Mouse (Mus musculus) liver, adult 2 months (tissue): Measurements from ENCODE around the gene Ednrb. TPM values are rescaled to one million over a fixed set of nuclear protein-coding genes. Genes with fewer than 3 reads are reported as not detected.
A peak's percentile ranks its signal among the peaks of the same experiment; 100 is the strongest.

Source experiments
- DNase-seq: peaks from one replicate; pipeline ENCODE4 v3.0.0-alpha.2; 2011; ENCODE audit warnings: low read depth, low spot score; ENCODE audit errors: extremely low read depth
- H3K27ac ChIP-seq: fragments of 200-500 bp; replicated peaks from 2 replicates; pipeline ENCODE4 v1.5.1; 2012; ENCODE audit warnings: low read depth, mild to moderate bottlenecking, control low read depth, inconsistent platforms, low read length; ENCODE audit not compliant: insufficient read depth
- H3K27me3 ChIP-seq: fragments of 200-500 bp; 2 replicates; pipeline ENCODE4 v1.6.1; 2012; ENCODE audit warnings: mild to moderate bottlenecking, moderate library complexity, low read length, inconsistent platforms; ENCODE audit not compliant: control insufficient read depth, insufficient read depth
- H3K36me3 ChIP-seq: fragments of 200-500 bp; 2 replicates; pipeline ENCODE4 v1.6.1; 2012; ENCODE audit warnings: low read length, inconsistent platforms; ENCODE audit not compliant: control insufficient read depth, insufficient read depth
- H3K4me1 ChIP-seq: fragments of 200-500 bp; 2 replicates; pipeline ENCODE4 v1.6.1; 2011; ENCODE audit warnings: low read length; ENCODE audit not compliant: control insufficient read depth, insufficient read depth
- H3K4me3 ChIP-seq: fragments of 200-500 bp; 2 replicates; pipeline ENCODE4 v1.5.1; 2011; ENCODE audit warnings: low read depth, mild to moderate bottlenecking, control low read depth, low read length, moderate library complexity; ENCODE audit not compliant: insufficient read depth
- H3K79me2 ChIP-seq: fragments of 200-500 bp; 2 replicates; pipeline ENCODE4 v1.6.1; 2012; ENCODE audit warnings: inconsistent platforms, mild to moderate bottlenecking, low read length, moderate library complexity; ENCODE audit not compliant: control insufficient read depth, insufficient read depth
- H3K9ac ChIP-seq: fragments of 200-500 bp; 2 replicates; pipeline ENCODE4 v1.6.1; 2012; ENCODE audit warnings: low read depth, mild to moderate bottlenecking, control low read depth, inconsistent platforms, low read length
- CTCF ChIP-seq: fragments of 200-500 bp; IDR thresholded peaks from 2 replicates; pipeline ENCODE4 v1.5.1; 2011; ENCODE audit warnings: low read depth, low read length, control low read depth
- POLR2A ChIP-seq: fragments of 200-500 bp; IDR thresholded peaks from 2 replicates; pipeline ENCODE4 v1.6.1; 2011; ENCODE audit warnings: low read length, control low read depth; ENCODE audit not compliant: insufficient read depth; ENCODE audit errors: extremely low read depth
- WGBS: fragments of 180-500 bp; shearing (Covaris S2); methylation state at CpG from one replicate; pipeline ENCODE4 v1.1.7; 2018; 5-methylcytosine and 5-hydroxymethylcytosine counted together
- polyA plus RNA-seq: library from polyadenylated mRNA; depleted of rRNA; stranded (reverse); fragments of >200 nt; gene quantifications from 2 replicates; pipeline ENCODE4 v1.2.3, GENCODE M21; 2012
- total RNA-seq: library from RNA; depleted of rRNA; stranded (reverse); fragments of >200 nt; gene quantifications from 2 replicates; pipeline ENCODE4 v1.2.3, GENCODE M21; 2014

Gene Ednrb
- total and polyA plus RNA-seq, 2 experiments: 2.8 to 12.0 TPM

DNA sequence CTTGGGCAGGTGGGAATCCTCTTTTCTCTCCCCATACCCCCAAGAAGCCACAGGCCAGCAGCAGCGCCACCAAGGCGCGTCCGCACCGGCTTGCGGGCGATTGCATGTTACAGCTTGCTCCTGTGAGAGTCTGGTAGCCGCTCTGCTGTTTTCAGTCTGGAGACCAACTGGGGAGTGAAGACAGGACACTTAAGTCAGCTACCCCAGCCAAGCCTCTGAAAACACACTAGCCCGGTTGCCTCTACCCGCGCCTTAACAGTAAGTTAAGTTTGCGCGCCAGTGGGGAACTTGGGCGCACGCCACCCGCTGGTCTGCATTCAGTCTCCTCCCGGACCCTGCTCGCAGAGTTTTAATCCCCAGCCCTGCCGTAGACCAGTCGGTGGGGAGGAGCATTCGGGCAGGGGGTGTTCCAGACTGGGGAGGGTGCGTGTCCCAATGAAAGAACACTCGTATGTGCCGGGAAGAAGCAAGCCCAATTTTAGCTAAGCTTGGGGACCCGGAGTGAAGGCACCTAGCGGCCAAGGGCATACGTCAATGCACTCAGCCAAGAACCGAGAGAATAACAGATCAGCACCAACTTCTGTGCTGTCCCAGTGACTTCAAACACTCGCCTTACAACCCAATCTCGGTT, 716 bp downstream of the Ednrb start:
- no peak for TF ChIP-seq POLR2A
- no peak for TF ChIP-seq CTCF
- peak; percentile 6 for DNase-seq
- Histone ChIP-seq H3K36me3 (no peaks in the 10 kb centered on the region), H3K27me3 (no peaks in the 10 kb centered on the region), H3K4me3 (peak overlapping the region; percentile 51), H3K4me1 (no peaks in the 10 kb centered on the region), H3K27ac (peak overlapping the region; percentile 44), H3K79me2 (no peaks in the 10 kb centered on the region), H3K9ac (peak overlapping the region; percentile 68)
- under 1% methylated on average over 30 of the region's 30 CpGs for WGBS

DNA sequence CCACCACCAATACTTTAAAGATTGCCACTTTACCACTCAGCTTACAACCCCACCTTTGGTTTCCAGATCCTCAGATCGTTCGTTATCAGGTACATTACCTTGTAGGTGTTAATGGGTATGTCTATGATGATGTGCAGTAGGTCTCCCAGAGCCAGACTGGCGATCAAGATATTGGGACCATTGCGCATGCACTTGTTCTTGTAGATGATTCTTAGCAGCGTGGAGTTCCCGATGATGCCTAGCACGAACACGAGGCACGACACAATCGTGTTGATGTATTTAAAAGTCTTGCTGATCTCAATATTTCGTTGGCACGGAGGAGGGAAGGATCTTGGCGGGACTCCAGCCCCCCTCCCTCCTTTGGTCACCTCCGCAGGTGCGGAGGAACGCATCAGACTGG, 1.3 kb downstream of the Ednrb start:
- 10% methylated on average over 16 of the region's 16 CpGs for WGBS
- TF ChIP-seq CTCF (no peak), POLR2A (no peak)
- Histone ChIP-seq H3K36me3 (no peaks in the 10 kb centered on the region), H3K27me3 (no peaks in the 10 kb centered on the region), H3K4me1 (no peaks in the 10 kb centered on the region), H3K9ac (peak overlapping the region; percentile 57; the same call in 1 of the 2 replicates), H3K4me3 (peak overlapping the region; percentile 51), H3K27ac (peak overlapping the region; percentile 44), H3K79me2 (no peaks in the 10 kb centered on the region)
- no peak for DNase-seq

DNA sequence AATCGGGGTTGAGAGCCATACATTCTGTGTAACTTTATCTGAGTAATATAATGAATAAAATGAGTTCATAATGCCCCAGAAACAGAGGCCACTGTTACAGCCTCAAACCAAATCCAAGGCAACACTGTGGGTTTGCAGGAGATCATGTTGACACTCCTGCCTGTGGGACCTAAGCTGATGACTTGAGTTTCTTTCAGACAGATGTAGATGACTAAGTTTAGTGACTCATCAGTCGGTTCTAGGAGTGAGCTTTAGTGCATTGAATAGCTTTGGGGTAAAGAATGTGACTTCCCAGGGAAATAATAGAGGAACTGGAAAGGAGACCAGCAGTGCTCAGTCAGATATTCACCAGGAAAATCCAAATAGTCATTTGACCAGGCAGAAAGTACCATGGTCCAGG, 3.8 kb downstream of the Ednrb start:
- TF ChIP-seq CTCF (no peak), POLR2A (no peak)
- Histone ChIP-seq H3K79me2 (no peaks in the 10 kb centered on the region), H3K4me1 (no peaks in the 10 kb centered on the region), H3K27ac (no peak overlapping the region), H3K36me3 (no peaks in the 10 kb centered on the region), H3K27me3 (no peaks in the 10 kb centered on the region), H3K4me3 (0 out of 2 replicates have a peak overlapping the region, but pooled peaks have one; percentile 11), H3K9ac (no peak overlapping the region)
- DNase-seq: no peak
- WGBS: 73% methylated on average over 2 of the region's 2 CpGs

DNA sequence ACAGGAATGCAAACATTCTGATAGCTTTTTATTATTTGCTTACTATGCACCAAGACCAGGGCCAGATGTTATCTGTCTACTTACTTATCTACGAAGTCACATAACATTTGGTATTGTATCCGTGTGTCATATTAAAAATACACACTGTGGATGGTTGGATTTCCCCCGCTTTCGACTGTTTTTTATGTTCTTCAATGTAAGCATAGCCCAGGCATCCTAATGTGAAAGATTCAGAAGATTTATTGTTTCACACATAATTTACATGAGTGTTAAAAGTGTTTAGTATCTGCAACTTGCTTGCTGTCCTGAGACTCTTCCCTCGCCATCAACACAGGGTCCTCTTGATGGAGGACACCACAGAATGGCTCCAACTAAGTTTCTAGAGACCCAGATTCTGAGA, 5.3 kb downstream of the Ednrb start:
- H3K79me2 ChIP-seq: no peaks in the 10 kb centered on the region
- no peak overlapping the region for H3K4me3 ChIP-seq
- no peaks in the 10 kb centered on the region for H3K4me1 ChIP-seq
- no peak overlapping the region for H3K9ac ChIP-seq
- DNase-seq: no peak
- no peaks in the 10 kb centered on the region for H3K36me3 ChIP-seq
- WGBS: 77% methylated on average over 5 of the region's 5 CpGs
- TF ChIP-seq POLR2A: no peak
- no peak for TF ChIP-seq CTCF
- no peaks in the 10 kb centered on the region for H3K27me3 ChIP-seq
- H3K27ac ChIP-seq: no peak overlapping the region

DNA sequence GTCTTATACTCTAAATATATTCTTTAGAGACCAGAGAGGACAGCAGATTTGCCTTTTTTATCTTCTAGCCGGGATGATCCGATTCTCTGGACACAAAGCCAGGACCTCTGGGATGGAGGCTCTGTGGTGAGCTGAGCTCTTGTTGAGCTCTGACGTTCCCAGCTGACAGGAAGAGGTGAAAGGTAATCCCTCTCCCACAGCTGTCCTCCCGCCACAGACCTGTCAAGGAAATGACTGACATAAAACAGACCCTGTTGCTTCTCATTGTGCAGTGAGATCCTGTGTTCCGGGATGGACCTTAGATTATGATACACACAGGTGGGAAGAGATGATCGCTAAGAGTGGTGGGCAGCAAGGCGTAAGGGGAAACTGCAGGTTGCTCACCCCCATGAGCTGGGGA, 9.6 kb downstream of the Ednrb start:
- Histone ChIP-seq H3K27me3 (no peaks in the 10 kb centered on the region), H3K79me2 (no peaks in the 10 kb centered on the region), H3K4me1 (no peaks in the 10 kb centered on the region; the same call in 1 of the 2 replicates), H3K36me3 (no peaks in the 10 kb centered on the region), H3K27ac (no peak overlapping the region), H3K9ac (no peak overlapping the region), H3K4me3 (no peak overlapping the region)
- 45% methylated on average over 7 of the region's 7 CpGs for WGBS
- no peak for DNase-seq
- no peak for TF ChIP-seq POLR2A
- TF ChIP-seq CTCF: no peak

DNA sequence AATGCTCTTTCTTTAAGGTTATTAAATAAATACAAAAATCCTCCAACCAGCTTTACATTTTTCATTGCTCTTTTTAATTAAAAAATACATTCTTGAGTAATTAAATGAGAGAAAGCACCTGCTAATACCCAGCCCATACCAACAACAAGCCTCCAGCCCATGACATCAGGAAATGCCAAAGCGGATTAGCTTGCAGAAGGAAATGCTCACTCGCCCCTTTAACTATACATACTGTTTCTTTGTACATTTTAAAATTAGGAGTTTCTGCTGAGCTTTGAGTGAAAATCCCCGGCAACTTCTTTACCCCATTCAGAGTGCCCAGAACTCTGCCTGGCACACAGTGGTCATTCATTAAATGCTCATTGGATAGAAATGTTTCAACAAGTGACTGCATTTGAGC, 10.1 kb downstream of the Ednrb start:
- no peaks in the 10 kb centered on the region for H3K79me2 ChIP-seq
- no peaks in the 10 kb centered on the region; the same call in 1 of the 2 replicates for H3K4me1 ChIP-seq
- no peak for DNase-seq
- no peak overlapping the region for H3K4me3 ChIP-seq
- no peaks in the 10 kb centered on the region for H3K27me3 ChIP-seq
- H3K9ac ChIP-seq: no peak overlapping the region
- no peaks in the 10 kb centered on the region for H3K36me3 ChIP-seq
- no peak for TF ChIP-seq POLR2A
- TF ChIP-seq CTCF: no peak
- no peak overlapping the region for H3K27ac ChIP-seq
- 77% methylated on average over 3 of the region's 3 CpGs for WGBS
